Mouse (Mus musculus): ENCODE measurements around the gene Nipa1.

Gene Nipa1

GRCm38 (mm10) chr7:55998997-55999396, 20.8 kb downstream of the Nipa1 start:
- DNase-seq, result no peak

DNA sequence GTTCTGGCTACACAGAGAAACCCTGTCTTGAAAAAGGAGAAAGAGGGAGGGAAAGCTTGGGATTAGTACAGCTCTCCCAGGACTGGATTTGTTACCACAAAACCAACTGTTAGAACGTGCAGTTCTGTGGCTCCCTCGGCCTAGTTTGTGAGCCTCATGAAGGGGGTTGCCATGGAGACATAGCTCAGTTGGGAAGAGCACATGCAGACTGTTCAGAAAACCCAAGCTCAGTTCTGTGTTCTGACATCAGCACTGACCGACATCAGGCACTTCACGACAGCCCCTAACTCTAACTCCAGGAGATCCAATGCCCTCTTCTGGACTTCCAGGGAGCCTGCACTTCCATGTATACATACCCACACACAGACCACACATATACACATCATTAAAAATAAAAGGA, 24.7 kb downstream of the Nipa1 start:
- no peak for DNase-seq

DNA sequence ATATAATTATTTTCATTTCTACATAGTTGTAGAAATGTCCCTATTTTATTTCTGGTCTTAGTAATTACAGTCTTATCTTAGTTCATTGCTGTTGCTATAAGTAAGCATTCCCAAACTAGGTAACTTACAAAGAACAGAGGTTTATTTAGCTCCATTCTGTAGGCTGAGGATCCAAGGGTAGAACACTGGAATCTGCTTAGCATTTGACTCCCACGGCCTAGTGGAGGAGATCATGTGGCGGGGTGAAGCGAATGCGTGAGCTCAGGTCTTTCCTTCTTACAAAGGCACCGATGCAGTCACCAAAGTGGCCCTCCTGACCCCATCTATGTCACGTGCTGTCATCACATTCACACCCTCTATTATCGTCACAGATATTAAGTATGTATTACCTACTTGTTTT, 27.9 kb downstream of the Nipa1 start:
- DNase-seq, result no peak

GRCm38 (mm10) chr7:55991129-55991528, 28.6 kb downstream of the Nipa1 start:
- no peak for DNase-seq

GRCm38 (mm10) chr7:55986526-55987214, 33.1 kb downstream of the Nipa1 start:
- DNase-seq, result peak; percentile 55 to 79

DNA sequence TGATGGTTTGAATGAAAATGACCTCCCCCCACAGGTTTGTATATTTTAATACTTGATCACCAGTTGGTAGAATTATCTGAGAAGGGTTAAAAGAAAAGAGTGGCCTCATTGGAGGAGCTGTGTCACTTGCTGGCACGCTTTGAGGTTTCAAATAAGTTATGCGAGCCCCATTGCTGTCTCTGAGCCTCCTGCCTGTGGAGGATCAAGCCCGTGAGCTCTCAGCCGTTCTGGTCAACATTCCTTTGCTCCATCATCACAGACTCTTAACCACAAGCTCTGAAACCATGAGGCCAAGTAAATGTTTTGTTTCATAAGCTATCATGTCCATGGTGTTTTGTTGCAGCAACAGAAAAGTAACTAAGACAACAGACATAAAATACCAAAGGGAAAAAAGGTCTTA, 35.0 kb downstream of the Nipa1 start:
- DNase-seq, result no peak

GRCm38 (mm10) chr7:55983107-55983506, 36.6 kb downstream of the Nipa1 start:
- no peak for DNase-seq

GRCm38 (mm10) chr7:55982010-55982700, 37.6 kb downstream of the Nipa1 start:
- no peak for DNase-seq

DNA sequence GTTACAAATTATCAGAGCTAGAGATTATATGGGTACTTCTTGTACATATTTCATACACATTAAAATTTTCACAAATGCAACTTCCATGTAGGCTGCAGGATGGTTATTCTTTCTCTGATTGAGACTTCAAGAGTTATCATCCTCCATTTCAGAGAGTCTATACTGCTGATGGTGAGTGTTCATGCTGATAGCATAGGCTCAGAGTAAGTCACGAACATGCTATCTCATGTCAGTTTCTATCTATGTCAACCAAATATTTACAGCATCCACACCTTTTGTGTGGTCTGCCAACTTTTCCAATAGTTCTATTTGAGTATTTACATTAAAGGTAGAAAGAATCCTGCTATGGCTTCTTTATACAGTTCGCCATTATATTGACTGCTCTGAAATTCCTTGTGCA, 38.2 kb downstream of the Nipa1 start:
- no peak for DNase-seq

DNA sequence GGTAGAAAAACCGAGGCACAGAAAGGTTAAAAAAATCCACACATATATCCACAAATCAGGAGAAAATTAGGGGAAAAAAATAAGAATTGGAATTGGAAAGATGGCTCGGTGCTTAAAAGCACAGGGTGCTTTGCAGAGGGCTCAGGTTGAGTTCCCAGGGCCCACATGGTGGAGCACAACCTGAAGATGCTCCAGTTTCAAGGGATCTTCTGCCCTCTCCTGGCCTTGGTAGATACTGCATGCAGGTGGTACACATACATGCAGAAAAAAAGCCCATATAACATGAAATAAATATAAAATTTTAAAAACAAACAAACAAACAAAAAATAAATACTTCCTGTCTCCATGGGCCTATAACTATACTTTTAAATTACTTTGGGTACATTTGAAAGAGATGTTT, 45.3 kb downstream of the Nipa1 start:
- no peak for DNase-seq

GRCm38 (mm10) chr7:55969415-55969814, 50.3 kb downstream of the Nipa1 start:
- no peak for DNase-seq

DNA sequence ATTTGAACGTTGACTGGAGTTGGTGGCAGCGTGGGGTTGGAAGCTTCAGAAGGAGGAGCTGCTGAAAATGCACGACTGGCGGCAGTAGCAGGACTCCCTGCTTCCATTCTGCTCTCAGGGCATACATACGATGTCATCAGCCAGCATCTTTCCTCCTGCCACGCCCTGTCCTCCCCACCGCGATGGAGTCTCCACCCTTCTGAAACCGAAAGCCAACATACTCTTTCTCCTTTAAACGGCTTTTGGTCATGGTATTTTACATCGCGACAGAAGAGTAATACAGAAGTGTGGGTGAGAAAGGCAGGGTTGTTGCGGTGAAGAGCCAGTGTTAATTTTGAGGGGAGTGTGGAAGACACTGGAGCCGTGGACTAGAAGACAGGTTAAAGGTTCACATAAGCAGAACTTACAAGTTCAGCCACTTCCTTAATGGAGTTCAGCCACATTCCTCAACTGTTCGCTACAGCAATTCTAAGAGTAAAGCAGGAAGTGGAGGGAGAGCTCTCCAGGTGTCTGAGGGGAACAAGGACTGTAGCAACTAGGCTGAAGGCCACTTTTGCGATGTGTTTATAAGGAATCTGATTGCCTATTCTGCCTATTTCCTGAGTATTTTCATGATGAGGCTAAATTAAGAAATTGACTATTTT, 51.4 kb downstream of the Nipa1 start:
- DNase-seq, result peak; percentile 14 to 39

DNA sequence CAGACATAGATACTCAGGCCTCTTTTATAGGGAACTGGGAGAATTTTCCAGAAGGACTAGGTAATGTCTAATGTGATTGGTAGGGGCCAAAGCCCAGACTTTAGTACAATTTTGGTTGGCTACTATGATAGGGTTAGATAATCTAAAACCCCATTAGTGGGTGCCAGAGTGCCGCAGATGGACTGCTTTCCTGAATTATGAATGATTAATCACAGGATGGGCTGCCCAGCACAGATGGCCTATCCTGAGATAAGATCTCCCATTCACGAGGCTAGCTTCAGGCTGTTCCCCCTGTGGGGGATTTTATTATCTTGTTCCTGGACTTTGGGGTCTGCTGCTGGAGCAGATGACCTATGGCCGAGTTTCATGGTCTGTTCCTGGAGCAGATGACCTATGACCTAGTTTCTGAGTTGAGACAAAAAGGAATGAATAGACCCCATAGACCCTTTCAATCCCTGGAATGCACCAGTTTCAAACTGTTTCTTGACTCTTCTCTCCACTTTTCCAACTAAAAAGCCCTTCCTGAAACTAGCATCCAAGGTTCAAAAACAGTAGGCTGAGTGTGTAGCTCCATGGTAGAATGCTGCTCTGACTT, 52.8 kb downstream of the Nipa1 start:
- DNase-seq, result no peak

- peak; percentile 87 to 96 for DNase-seq
Observed at GRCm38 (mm10) chr7:55962004-55962908, 57.5 kb downstream of the Nipa1 start, which contains the start of gene Nipa2. Gene Nipa2, minus strand, starts transcription at chr7:55962476.

- DNase-seq, result no peak
Observed at GRCm38 (mm10) chr7:55960506-55960905, 59.2 kb downstream of the Nipa1 start.

DNA sequence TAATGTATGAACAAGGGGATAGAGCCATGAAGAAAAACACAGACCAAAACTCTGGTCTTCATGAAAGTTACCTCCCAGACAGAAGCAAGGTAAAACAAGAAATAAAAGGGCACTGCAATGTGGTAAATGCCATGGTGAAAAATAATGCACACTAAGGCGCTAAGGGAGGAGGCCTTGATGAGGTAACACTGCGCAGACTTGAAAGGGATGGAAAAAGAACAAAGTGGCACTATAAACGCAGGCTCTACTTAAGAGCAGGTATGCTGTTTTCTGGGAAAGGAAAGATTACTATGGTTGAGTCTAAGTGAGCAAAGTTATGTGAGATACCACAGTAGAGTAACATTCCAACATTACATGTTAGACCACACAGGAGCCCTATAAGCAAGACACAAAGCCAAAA, 60.0 kb downstream of the Nipa1 start:
- DNase-seq, result no peak

GRCm38 (mm10) chr7:55957916-55958315, 61.8 kb downstream of the Nipa1 start:
- DNase-seq, result no peak

DNA sequence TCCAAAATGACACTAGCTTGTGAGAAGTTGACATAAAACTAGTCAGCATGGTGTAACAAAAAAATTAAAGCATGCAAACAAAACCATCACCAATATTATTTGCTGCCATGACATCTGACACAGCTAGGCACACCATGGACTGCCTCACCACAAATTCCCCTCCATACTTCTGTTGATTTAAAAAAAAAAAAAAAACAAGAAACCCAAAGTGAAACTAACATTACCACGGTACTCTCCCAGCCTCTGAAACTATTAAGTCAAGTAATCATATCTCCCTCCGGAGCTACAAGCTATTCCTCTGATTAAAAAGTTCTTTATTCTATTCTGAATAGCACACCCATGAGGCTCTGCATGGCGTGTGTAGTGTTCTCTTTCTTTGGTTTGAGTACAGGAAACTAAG, 62.6 kb downstream of the Nipa1 start:
- DNase-seq, result no peak

DNA sequence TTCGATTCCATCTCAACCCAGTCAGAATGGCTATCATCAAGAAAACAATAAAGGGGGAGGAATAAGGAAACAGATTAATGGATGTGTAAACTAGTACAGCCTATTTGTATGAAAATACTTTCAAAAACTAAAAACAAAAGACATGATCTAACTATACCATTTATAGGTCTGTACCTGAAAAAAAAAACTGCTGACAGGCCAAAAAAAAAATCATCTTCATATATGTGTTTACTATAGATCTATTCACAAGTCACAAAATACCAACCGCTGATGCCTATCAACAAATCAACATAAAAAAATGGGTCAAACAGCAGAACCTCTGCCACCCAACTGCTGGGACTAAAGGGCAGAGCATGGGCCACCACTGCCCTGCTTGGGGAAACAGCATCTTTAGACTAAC, 63.7 kb downstream of the Nipa1 start:
- DNase-seq, result no peak

GRCm38 (mm10) chr7:55938341-55938740, 81.4 kb downstream of the Nipa1 start:
- no peak for DNase-seq

GRCm38 (mm10) chr7:55935025-55935424, 84.7 kb downstream of the Nipa1 start:
- no peak for DNase-seq

DNA sequence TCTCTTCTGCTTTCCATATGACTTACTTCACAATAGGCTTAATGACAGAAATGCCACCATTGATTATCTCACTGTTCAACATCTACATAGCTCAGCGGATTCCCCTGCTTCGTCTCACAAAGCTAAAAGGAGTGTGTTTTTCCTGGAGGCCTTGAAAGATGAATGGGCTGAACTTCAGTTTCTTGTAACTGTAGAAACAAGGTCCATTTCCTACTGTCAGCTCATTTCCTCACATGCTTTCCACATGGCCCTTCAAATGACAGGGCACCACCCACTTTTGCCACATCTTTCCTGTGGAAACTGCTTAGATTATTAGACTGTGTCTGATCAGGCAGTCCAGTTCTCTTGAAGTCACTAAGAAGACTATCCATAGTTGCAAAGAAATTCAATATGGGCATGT, 91.1 kb downstream of the Nipa1 start:
- no peak for DNase-seq

Data from spleen, adult 18-20 months (tissue).